Mouse (Mus musculus) cerebellum, adult 11-12 months (tissue): ENCODE results near the gene Stpg3.

Experiments used
- DNase-seq: peaks from one replicate; pipeline ENCODE4 v3.0.0; 2022

The Stpg3 gene

DNA sequence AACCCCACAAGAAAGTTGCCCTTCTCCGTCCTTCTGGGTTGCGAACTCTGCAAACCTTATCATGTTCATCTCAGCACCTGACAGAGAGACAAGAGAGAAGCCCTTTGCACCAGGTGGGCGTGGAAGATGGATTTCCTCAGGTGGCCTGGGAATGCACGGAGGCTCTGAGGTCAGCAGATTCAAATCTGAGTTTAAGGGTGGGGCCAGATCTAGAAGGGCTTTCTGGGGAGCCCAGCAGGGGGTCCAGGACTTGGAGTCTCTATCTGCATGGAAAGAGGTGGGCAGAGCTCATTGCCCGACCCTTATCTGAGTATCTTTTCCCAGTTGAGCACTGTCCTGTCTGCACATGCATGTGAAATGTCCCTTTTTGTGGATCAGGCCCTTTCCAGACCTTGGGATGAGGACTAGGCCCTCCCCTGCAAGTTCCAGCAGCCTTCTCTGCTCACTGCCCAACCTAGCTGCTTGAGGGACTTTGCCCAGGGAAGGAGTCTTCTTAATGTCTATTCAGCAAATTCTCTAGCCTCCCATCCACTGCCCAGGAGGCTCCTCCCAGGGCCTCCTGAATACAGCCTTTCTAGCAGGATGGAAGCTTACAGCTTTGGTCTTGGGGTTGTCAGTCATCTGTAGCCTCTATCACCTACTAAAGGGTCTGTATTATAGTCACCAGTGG lies 20.2 kb upstream of the Stpg3 start:
- DNase-seq, result no peak

GRCm38 (mm10) chr2:25234050-25234449 lies 19.6 kb upstream of the Stpg3 start, which contains the start of gene Slc34a3:
Slc34a3 (minus strand) TSS chr2:25234364.
- no peak for DNase-seq

DNA sequence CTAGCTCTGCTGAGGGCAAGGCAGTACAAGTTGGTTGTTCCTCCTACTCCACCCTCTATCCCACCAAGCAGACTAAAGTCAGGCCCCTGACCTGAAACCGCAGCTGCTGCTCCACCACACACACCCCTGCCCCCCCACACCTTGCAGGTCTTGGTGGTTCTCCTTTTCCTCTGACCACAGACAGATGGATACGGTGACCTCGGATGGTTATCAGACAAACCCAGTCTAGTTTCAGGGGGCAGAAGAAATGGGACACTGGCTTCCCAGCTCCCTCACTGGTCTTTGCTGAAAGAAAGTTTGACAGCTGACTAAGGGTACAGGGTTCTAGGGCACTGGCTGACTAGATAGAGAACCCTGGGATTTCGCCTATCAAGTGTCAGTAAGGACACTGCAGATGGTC lies 19.0 kb upstream of the Stpg3 start:
- no peak for DNase-seq

DNA sequence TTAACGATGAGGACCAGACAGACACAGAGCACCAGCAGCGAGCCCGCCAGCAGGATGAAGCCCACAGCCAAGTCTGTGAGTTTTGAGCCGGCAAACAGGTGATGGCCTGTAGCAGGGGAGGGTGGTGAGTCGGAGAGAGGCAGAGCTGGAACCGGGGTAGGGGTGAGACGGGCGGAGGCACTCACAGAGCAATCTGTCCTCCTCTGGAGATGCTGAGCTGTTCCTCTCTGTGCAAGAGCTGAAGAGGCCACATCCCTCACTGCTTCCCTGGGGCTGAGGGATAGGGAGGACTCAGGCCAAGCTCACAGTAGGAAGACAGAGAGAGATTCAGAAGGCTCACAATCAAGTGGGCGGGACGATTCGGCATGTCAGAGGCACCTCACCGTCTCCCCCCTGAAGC lies 16.6 kb upstream of the Stpg3 start:
- no peak for DNase-seq

GRCm38 (mm10) chr2:25230581-25230980 lies 16.1 kb upstream of the Stpg3 start:
- DNase-seq, result no peak

DNA sequence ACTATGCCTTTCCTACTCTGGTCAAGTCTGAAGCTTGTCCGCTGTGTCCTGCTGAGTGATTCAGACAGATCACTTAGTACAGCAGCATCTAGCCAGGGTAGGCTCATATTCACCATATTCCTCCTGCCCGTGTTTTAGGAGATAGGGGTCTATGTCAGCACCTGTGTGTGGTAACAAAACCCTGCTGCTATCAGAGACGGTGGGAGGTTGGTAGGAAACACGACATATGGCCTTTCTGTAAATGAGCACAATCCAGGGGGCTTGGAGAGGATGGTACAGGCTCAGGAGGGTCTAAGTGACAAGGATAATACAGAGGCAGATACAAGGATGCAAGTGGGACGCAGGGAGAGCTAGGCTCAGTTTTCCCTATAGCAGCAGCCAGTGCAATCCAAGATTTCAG lies 15.1 kb upstream of the Stpg3 start:
- no peak for DNase-seq

DNA sequence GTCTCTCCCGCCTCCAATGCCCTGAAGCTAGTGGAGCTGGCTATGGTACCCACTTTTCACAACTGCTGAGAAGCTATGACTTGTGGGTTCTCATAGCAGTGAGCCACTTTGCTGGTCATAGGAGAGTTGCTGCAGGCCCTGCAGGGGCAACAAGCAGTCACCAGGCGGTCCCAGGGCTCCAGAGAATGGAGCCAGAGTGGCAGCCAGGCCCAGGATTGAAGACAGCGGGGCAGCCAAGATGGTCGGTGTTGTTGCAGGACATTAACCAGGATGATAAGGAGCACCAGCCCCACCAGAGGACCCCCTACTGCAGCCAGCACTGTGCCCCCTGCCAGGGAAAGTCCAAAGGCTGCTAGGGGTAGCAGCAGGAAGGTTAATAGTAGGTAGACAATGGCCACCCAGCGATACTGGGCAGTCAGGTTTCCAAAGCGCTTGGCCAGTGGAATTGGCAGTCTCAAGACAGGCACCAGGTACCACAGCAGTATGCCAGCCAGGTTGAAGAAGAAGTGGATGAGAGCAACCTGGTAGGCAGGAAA lies 14.6 kb upstream of the Stpg3 start:
- peak; percentile 63 for DNase-seq

- DNase-seq, result peak; percentile 91
These were observed 14.0 kb upstream of the Stpg3 start for GRCm38 (mm10) chr2:25228431-25228889.

GRCm38 (mm10) chr2:25227406-25227805 lies 13.0 kb upstream of the Stpg3 start:
- peak; percentile 29 for DNase-seq

DNA sequence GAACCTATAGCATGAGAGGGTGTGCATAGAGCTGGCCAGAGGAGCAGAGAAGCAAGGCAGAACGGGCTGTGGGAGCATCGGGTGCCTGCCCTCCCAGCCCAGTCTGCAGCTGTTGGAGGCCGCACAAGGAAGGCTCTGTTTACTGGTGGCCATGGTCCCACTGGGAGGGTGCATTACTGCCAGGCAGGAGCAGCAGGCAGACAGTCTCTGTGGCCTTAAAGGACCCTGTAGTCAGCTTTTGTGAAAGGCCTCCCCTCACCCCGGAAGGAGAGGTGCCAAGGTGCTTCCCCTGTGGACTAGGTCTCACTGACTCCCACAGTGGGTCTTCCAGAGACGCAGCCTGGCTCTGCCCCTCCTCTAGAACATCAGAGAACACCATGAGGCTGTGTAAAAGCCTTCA lies 12.4 kb upstream of the Stpg3 start:
- DNase-seq, result peak; percentile 70

DNA sequence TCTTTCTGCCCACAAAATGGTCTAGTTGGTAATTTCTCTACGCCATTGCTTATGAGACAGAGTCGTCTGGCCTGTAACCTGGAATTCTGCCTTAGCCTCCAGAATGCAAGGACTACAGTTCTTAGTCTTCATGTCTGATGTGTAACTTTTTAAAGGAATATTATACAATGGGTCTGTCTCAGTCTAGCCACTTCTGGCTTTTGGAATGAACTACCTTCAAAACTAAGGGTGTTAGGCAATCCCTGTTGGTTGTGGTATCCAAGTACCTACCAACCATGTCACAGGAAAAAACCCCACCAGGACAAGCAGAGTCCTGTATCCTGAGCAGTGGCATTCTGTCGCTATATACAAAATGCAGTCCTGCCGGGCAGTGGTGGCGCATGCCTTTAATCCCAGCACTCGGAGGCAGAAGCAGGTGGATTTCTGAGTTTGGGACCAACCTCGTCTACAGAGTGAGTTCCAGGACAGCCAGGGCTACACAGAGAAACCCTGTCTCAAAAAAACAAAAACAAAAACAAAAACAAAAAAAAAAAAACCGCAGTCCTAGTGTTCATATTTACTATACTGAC lies 11.5 kb upstream of the Stpg3 start:
- DNase-seq, result peak; percentile 30

GRCm38 (mm10) chr2:25224766-25225752 lies 10.6 kb upstream of the Stpg3 start:
- DNase-seq, result peak; percentile 100

- DNase-seq, result no peak
These were observed 10.0 kb upstream of the Stpg3 start, which contains the start of gene Tubb4b for GRCm38 (mm10) chr2:25224492-25224765. Tubb4b (minus strand) TSS chr2:25224702.

GRCm38 (mm10) chr2:25223681-25224491 lies 9.4 kb upstream of the Stpg3 start:
- peak; percentile 84 for DNase-seq

DNA sequence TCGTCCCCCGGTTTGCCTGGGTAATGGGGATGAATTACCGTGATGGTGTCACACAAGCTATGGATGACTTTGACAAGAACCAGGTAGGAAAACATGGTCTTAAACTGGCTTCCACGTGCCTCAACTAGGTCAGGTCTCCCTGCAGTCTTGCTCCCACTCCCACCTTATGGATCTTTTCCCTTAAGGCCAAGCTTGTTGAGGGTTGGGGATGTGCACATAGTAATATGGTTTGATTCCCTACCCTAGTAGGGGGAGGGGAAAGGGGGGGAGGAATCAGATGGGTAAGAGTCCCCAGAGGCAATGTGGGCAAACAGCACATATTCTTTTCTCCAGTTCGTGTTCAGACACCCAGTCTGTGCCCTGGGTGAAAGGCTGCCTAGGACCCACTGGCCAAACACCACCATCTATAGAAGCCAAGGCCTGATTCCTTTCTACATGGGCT lies 6.9 kb upstream of the Stpg3 start:
- no peak for DNase-seq

GRCm38 (mm10) chr2:25218445-25218844 lies 4.0 kb upstream of the Stpg3 start, which contains the start of gene Fam166a:
Fam166a (plus strand) TSS chr2:25218745.
- no peak for DNase-seq

DNA sequence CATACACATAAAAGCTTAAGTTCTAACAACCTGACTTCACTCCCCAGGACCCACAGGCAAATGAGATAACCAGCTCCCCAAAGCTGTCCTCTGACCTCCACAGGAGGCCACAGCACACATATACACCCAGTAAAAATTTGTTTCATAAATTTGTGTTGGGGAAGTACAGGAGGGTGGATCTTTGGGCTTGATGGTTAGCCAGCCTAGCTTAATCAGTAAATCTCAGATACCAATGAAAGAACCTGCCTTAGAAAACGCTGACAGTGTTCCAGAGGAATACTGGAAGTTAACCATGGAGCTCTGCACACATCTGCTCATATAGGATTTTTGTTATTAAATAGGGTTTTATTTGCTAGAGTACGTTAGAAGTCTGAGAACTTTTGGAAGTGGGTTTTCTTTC lies 3.2 kb upstream of the Stpg3 start:
- no peak for DNase-seq

GRCm38 (mm10) chr2:25213266-25213865 lies 1.1 kb downstream of the Stpg3 start:
- DNase-seq, result no peak

DNA sequence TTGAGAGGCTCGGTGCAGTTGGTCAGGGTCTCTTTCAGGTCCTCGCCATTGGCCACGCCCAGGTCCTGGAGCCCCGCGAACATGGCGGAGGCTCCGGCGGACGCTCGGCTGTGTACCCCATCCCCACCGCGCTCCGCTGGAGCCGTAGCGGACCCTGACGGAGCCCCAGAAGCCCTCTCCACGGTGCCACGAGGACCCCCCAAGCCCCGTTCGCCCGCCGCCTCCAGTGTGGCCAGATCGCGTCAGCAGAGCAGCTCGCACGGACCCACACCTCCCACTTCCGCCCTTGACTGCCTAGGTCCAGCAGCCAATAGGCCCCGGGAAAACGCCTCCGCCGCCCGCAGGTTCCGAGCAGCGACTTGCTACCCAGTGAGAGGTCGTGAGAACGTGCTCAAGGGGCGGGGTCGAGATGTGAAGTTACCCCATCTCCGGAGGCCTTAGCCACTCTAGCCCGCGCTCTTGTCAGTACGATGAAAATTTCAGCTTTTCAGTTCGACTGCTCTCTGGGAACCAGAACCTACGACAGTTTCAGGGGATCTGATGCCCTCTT lies 3.2 kb downstream of the Stpg3 start, which contains the start of gene Nelfb:
Gene Nelfb, minus strand, starts transcription at position 369 of the 550 bp plus-strand sequence.
- DNase-seq, result peak; percentile 84

DNA sequence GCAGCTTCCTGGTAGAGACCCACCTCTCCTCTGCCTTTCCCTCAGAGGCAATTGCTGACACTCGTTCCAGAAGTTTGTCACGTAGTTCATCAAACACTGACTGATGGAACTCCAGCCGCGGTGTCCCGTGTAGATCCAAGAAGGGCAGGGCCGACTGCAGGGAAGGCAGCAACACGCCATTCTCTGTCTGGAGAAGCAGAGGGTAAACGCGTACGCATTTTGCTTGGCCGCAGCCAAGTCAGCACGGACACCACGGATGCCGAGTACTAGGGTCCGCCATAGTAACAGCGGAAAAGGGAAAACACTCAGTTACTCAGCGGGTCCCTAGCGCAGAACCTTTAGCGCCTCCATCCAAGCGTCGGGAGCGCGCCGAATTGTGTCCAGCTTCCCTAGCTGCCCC lies 3.8 kb downstream of the Stpg3 start:
- no peak for DNase-seq

GRCm38 (mm10) chr2:25207593-25207992 lies 6.8 kb downstream of the Stpg3 start:
- no peak for DNase-seq
